Mouse (Mus musculus) CD4-positive, CD25-positive, alpha-beta regulatory T cell, adult 4 months (primary cell): ENCODE data around the gene 5730409E04Rik. TPM values are rescaled to one million over a fixed set of nuclear protein-coding genes. Genes with fewer than 3 reads are reported as not detected.
A peak's percentile ranks its signal among the peaks of the same experiment; 100 is the strongest.

ENCODE experiments used
- ATAC-seq: one replicate; pipeline ENCODE4 v1.8.0; 2017
- polyA plus RNA-seq, 2 experiments: library from polyadenylated mRNA; unstranded; fragments of 100-300 nt; shearing (Covaris generic); gene quantifications; one replicate each; pipeline ENCODE4 v1.2.1; 2017

The 5730409E04Rik gene
- under 1 TPM; 0.36 to 0.82 TPM for polyA plus RNA-seq

DNA sequence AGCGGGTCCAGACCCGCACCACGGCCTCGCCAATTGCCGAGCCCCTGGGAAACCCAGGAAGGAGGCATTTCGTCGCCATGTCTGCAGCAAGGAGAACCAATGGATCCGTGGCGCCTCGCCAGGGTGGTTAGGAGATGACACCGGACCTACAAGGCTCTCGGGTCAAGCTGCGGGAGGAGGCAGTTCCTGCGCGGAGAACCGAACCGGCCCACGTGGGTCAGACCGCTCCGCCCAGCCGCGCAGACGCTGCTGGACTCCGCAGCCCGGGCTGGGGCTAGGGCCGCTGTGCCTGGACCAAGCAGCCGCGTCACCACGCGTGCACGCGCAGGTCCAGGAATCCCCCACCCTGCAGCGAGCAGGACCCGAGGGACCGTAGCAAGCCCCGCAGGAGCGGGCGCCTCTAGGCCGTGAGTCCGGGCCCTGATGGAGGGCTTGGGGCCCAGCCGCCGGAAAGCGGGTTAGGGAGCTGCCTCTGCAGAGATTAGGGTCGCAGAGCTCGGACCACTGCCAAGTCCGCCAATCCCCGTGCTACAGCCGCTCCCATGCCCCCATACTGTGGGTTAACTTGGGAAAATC lies at the start of gene 5730409E04Rik:
TSS of gene 5730409E04Rik (plus strand) at position 213 of the 576 bp plus-strand sequence.
- peak; percentile 60 for ATAC-seq

DNA sequence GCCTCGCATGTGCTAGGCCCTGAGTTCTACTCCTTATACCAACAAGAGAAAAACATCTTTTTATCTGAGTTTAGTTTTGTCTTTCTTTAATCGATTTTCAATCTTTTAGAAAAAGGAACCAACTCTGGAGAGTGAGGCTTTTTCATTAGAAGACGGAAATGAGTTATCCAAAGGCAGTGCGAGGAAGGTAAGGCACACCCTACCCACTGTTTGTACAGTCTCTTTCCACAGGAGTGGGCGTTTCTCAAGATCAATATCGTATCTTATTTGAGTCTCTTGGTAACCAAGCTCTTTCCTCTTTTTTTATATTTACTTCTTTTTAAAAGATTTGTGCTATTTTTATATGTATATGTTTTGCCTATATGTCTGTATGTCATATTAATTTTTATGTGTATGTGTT lies 45.8 kb upstream of the 5730409E04Rik start:
- ATAC-seq, result peak; percentile 47

DNA sequence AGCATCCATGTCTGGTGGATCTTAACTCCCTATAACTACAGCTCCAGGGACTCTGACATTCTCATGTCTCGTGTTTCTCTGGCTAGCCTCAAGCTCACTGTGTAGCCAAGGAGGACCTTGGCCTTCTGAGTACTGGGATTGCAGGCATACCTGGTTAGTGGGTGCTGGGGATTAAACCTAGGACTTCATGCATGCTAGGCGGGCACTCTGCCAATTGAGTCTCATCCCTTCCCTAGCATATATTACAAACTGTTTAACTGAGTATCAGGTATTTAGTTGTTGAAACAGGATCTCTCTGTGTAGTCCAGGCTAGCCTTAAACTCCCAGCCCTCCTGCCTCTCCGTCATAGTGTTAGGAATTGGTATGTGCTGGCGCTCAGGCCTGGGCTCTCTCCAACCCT lies 42.4 kb upstream of the 5730409E04Rik start:
- ATAC-seq, result no peak

DNA sequence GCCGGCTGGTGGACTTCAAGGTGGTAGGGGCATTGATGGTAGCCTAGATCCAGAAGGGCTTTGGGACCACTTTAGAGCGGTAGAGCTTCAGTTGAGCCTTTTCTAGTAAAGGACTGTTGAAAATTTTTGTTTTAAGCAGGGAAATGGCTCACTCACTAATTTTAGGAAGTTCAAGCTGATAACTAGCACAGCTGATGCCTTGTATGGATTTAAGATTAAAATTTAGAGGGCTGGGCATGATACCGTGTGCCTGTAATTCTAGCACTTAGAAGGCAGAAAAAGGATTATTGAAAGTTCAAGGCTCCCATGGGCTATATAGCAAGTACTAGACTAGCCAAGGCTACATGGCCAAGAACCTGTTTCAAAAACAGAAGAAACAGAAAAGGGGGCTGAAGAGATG lies 39.8 kb upstream of the 5730409E04Rik start:
- ATAC-seq, result no peak

DNA sequence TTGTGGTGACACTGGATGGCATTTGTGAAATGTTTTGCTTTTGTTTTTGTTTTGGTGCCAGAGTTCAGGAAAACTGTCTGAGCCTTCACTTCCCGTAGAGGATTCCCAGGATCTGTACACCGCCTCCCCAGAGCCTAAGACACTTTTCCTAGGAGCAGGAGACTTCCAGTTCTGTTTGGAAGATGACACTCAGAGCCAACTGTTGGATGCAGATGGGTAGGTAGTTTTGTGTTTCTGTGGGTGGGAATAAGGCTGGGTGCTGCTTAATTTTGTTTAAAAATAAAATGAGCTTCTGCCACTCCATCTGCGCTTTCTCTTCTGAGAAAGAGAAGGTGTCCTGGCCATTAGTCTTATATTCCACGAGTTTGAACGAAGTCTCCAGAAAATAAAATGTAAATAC lies 33.3 kb upstream of the 5730409E04Rik start:
- no peak for ATAC-seq

DNA sequence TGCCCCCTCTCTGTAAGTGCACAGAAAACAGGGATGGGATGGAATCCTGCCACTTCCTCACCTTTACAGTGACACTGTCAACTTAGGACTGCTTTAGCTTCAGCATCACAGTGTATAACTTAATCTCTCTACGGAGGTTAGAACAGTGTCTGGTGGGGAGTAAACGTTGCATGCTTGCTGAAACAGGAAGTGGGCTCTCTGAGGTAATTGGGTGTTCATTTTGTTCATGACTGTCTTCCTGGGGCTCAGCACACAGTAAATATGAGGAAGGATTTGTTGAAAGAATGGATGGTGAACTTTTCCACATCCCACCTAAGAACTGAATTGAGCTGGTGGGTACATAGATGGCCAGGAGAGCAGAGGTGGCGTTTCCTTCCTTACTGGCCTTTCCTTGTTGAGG lies 31.7 kb upstream of the 5730409E04Rik start:
- ATAC-seq, result no peak

DNA sequence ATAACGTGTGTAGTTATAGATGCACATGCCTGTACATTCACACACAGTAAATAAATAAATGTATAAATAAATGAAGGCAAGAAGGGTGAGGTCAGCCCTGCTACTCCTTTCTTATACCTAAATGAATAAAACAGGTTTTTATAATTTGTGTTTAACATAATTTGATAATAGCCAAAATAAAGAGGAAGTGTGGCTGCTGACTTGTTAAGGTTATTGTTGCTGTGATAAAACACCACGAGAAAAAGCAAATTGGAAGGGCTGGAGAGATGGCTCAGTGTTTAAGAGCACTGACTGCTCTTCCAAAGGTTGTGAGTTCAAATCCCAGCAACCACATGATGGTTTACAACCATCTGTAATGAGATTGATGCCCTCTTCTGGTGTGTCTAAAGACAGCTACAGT lies 30.5 kb upstream of the 5730409E04Rik start:
- no peak for ATAC-seq

DNA sequence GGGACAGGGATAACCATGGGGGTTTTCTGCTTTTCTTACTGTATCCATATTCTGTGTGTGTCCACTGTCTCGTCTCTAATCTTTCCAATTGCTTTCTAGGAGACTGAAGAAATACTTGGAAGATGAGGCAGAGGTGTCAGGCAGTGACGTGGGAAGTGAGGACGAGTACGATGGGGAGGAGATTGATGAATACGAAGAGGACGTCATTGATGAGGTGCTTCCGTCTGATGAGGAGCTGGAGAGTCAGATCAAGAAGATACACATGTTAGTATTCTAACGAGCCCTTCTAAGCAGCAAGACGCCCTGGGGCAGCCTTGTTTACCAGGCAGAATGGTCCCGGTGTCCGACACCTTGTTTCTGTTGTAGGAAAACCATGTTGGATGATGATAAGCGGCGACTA lies 23.9 kb upstream of the 5730409E04Rik start:
- peak; percentile 77 for ATAC-seq

DNA sequence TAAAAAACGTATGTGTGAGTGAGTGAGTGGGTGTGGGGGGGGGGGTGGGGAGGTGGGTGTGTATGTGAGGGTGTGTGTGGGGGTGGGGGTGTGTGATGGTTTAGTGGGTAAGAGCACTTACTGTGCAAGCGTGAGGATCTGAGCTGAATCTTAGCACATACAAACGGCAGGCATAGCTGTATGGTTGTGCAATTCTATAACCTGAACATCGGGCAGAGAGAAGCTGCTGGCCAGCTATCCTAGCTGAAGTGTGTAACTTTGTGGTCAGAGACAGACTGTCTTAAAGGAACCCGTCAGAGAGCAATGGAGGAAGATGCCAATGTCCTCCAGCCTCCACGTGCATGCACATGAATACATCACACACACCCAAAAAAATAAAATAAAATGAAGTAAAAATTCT lies 17.6 kb upstream of the 5730409E04Rik start:
- ATAC-seq, result no peak

DNA sequence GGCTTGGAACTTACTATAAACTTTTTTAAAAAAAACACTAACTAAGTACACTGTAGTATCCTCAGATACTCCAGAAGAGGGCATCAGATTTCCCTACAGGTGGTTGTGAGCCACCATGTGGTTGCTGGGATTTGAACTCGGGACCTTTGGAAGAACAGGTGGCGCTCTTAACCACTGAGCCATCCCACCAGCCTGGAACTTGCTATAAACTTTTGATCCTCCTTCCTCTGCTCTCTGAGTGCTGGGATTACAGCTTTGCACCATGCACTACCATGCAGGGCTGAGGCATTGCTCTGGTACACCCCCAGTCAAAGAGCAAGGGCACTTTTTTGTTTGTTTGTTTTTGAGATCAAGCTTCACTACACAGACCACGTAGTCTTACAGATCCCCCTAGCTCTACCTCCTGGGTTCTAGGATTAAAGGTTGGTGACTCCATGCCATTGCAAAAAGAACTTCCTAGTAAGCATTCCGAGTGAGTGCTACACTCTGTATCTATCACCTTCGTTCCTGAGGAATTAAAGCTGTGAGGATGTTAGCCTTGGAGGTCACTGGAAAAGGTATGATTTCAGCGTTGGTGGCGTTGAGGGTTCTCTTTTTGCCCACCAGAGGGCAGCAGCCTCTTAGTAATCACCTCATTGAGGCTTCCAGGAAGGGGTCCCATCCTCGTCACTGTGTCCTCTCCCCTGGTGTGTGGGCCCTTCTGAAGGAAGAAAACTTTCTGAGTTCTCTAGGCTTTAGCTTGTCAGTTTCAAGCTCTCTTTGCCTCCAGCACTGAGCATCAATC lies 9.5 kb upstream of the 5730409E04Rik start:
- peak; percentile 56 for ATAC-seq

DNA sequence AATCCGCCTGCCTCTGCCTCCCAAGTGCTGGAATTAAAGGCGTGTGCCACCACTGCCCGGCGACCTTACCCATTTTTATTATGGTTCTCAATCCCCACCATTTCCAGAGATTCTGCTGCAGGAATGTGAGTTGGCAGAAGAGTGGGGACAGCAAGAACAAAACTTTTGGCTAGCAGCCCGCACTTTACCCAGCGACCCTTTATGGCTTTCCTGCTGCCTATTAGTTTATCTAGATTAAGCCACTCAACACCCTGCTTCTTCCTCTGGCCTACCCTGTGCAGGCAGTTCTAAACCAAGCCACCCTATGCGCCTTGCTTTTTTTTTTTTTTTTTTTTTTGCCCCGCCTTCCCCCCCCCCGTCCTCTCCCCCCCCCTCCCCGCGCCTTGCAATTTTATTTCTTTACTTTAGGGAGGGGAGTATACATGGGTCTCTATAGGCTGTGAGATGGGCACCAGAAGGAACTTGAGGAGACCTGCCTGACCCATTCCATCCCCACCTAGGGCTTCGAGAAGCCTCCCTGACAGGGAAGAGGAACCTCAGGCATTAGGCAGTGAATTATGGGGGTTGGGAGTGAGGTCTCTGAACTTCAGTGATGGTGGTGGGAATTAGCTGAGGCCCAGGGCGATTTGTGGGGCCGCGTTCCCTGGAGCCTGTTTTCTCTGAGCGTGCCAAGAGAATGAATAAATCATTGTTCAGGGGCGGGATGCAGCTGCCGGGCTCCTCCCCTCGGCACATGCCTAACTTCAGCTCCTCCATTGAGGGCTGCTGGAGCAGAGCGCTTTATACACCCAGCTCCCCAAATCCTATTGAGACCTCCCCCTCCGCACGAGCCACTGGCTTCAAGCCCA lies 7.8 kb upstream of the 5730409E04Rik start:
- no peak for ATAC-seq

DNA sequence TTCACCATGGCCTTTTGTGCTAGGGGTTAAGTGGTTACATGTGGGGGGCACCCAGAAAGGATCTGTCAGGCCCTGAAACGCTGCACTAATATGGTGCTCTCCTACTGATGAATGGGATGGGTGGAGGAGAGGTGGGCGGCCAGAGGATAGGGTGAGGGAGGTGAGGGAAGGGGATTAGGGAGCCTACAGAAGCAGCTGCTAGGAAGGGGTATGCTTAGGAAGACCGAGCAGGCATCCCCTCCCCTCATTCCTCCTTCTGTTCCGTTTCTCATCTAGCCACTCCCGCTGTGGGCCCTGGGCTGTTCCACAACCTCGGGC lies 7.2 kb upstream of the 5730409E04Rik start:
- ATAC-seq, result no peak

DNA sequence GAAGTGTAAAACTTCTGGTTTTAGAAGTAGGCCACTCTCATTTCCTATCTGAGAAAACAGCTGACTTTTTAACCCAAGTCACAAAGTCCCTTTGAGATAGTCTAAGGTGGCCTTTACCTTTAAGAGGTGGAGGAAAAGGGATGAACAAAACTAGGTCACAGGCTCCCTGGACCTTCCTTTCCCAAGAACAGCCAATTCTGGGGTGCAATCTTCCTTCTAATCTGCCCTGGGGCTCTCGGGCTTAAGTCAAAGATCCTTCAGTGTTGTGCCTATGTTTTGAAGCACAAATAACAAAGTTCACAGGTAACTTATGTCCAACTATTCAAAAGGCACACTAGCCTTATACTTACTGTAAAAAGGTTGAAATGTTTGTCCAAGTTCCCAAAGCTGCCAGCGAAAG lies 5.5 kb upstream of the 5730409E04Rik start:
- ATAC-seq, result no peak

DNA sequence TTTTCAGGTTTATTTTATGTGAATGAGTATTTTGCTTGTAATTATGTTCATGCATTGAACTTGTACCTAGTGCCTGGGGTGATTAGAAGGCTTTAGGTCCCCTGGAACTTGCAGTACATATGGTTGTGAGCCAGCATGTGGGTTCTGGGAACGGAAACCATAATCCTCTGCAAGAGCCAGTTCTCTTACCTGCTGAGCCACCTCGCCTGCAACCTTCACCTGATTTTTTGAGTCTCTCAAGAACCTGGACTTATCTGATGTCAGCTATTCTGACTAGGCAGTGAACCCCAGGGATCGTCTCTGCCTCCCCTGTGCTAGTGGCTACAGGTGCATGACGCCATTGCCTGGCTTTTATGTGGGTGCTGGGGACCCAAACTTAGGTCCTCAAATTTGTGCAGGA lies 3.9 kb upstream of the 5730409E04Rik start:
- ATAC-seq, result no peak

DNA sequence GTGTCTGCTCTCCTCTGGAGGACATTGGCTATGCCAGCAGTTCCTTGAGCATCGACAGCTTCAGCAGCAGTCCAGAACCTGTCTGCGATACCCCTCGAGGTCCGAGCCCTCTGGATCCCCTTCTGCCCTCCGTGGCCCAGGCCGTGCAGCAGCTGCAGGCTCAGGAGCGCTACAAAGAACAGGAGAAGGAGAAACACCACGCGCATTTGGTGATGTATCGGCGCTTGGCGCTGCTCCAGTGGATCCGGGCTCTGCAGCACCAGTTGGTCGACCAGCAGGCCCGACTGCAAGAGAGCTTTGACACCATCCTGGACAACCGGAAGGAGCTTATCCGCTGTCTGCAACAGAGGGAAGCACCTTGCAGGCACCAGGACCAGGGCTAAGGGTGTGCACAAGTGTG lies 2.4 kb downstream of the 5730409E04Rik start:
- ATAC-seq, result no peak

DNA sequence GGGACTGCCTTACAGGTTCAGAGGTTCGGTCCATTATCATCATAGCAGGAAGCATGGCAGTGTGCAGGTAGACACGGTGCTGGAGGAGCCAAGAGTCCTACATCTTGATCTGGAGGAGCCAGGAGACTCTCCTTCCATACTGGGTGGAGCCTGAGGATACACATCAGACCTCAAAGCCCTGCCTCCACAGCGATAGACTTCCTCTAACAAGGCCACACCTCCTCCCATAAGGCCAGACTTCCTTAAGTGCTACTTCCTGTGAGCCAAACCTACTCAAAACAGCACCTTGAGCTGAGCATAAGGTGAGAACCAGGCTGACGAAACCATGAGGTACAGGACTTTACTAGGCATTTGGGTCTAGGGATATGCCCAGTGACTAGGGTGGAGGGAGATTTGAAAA lies 6.7 kb downstream of the 5730409E04Rik start:
- no peak for ATAC-seq

DNA sequence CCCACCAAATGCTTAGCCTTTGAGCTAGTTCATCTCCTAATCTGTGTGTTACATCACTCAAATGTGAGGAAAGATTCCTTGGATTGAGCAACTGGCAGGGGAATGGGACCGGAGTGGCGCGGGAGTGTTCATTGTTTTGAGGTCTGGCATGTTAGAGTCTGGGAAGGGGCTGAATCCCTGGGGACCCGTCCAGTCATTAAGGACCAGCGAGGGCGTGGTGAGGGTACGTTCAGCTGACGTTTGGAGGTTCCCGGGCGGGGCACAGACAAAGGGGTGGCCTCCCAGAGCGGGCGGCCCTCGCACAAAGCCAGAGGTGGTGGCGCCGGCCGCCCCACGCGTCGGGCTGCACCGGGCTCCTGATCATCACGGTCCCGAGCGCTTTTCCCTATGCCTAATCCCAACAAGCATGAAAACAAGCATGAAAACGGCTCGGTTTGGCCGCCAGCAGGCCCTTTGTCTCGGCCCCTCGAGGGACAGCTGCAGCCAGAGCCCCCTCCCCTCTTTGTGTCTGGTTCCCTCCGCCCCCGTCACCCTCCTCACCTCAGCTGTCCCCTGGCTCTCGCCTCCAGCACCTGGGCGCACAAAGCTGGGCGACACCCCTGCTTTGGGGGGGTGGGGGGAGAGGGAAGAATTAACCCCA lies 10.2 kb downstream of the 5730409E04Rik start:
- no peak for ATAC-seq

DNA sequence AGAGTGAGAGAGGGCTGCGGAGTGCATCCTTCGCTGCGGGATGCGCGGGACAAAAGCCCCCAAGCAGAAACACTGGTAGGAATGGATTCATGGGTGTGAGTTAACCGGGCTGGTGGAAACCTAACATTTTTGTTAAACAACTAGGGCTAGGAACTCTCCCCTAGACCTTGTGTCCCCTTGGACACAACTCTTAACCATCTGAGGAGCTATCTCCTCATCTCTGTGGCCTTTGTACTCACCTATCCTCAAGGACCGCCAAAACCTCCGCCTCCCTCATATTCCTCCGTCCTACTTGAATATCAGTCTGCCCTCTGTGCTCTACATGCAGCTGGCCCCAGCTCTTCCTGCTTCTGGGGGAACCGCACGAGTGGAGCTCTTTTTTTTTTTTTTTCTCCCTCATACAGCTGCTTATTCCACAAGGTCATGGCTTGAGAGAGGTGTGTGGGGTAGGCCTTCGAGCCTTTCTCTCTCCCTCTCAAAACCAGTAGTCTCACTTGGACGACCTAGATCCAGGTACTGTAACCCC lies 10.8 kb downstream of the 5730409E04Rik start:
- ATAC-seq, result no peak

DNA sequence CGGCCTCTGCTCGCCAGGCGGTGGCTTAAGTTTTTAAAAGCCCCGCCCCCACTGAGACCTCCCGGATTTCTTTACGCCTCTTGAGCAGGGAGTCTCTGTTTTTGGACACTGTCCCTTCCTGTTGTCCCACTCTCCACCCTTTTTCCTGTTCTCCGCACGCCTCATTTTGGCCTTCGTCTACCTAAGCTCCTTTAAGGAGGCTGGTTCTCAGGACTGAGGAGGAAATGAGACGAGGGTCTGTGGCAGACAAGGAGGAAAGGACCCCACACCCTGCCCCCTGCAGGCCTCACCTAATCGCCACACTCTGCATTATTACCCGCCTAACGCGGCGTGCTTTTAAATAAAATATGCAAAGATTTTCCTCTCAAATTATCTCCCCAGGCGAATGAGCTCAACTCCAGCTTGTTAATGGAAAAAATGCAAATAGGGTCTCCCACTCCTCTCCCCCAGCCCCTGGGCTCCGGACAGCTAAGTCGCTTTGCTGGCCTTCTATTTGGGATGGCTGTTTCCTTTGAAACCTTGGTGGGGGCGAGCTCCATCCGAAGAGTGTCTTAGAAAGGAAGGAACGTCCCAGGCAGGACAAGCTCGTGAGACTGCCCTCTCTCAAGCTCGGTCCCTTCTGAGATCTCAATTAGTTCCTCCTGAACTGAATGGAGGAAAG lies 17.5 kb downstream of the 5730409E04Rik start:
- ATAC-seq, result no peak

DNA sequence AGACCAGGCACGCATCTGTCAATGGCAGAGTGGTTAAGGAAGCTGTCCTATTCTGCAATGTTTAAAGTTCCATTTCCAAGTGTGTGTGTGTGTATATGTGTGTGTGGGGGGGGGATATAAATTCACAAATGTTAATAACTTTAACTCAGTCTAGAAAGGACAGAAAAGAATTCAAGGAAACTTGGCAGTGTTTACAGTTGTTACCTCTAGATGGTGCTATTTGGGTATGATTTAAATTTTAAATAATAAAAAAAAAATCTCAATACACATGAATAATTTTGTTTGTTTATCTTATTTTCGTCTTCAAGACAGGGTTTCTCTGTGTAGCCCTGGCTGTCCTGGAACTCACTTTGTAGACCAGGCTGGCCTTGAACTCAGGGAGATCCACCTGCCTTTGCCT lies 22.3 kb downstream of the 5730409E04Rik start:
- ATAC-seq, result no peak

DNA sequence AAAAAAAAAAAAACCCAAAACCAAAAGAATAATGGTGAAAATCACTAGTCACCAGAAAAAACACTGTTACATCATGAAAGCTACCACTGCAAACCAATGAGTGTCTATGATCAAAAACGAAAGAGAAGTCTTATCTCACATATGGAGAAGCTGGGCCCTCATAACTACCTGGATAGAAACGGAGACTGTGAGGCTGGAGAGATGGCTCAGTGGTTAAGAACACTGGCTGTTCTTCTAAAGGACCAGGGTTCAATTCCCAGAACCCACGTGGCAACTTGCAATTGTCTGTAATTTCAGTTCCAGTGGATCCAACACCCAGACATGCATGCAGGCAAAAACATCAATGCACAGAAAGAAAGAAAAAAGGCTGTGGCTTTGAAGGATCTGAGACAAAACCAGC lies 23.1 kb downstream of the 5730409E04Rik start:
- no peak for ATAC-seq

DNA sequence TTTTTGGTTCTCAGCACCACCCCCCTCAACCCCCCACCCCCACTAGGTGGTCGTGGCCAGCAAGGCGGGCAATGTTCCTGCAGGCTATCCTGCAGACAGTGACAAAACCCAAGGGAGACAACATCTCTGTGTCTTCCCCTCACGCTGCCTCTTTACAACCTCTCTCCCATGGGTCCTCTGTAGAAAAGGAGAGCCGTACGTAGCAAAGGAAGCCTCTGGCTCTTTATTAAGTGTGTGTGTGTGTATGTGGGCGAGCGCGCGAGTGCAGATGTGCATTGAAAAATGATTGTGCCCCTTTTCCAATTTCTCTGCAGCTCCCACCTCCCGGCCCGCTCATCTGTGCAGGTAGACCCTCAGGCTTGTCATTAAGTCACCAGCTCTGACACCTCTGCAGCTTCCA lies 26.7 kb downstream of the 5730409E04Rik start:
- no peak for ATAC-seq
